Mouse (Mus musculus) limb, embryonic 13.5 days (tissue): Measurements from ENCODE around the gene Sfi1. TPM values are rescaled to one million over a fixed set of nuclear protein-coding genes. Genes with fewer than 3 reads are reported as not detected.
A peak's percentile ranks its signal among the peaks of the same experiment; 100 is the strongest.
"Not testable (repeated sequence)": the region's sequence is repeated elsewhere in the genome, so short reads cannot be mapped to it uniquely, and the experiment has no call there.

ENCODE experiments used
- ATAC-seq: fragments of 200-750 bp; cut with Nextera tagmentation; 2 replicates; pipeline ENCODE4 v1.8.0; 2017; ENCODE audit warnings: low read depth, moderate number of reproducible peaks, moderate TSS enrichment; ENCODE audit not compliant: low FRiP score
- H3K27ac ChIP-seq: fragments of 300-500 bp; sonication (generic); 2 replicates; pipeline ENCODE4 v1.5.1; 2015; ENCODE audit warnings: inconsistent platforms, mild to moderate bottlenecking, moderate library complexity
- H3K27me3 ChIP-seq: fragments of 300-500 bp; sonication (generic); 2 replicates; pipeline ENCODE4 v1.6.1; 2015; ENCODE audit warnings: mild to moderate bottlenecking, inconsistent platforms
- H3K36me3 ChIP-seq: fragments of 300-500 bp; sonication (generic); 2 replicates; pipeline ENCODE4 v1.6.1; 2015; ENCODE audit warnings: inconsistent platforms, mild to moderate bottlenecking, moderate library complexity
- H3K4me1 ChIP-seq: fragments of 300-500 bp; sonication (generic); 2 replicates; pipeline ENCODE4 v1.6.1; 2015; ENCODE audit warnings: inconsistent platforms
- H3K4me2 ChIP-seq: fragments of 300-500 bp; sonication (generic); replicated peaks from 2 replicates; pipeline ENCODE4 v1.6.1; 2015; ENCODE audit warnings: inconsistent platforms, mild to moderate bottlenecking, moderate library complexity
- H3K4me3 ChIP-seq: fragments of 300-500 bp; sonication (generic); 2 replicates; pipeline ENCODE4 v1.5.1; 2015; ENCODE audit warnings: moderate library complexity, mild to moderate bottlenecking, inconsistent platforms
- H3K9ac ChIP-seq: fragments of 300-500 bp; sonication (generic); 2 replicates; pipeline ENCODE4 v1.6.1; 2015; ENCODE audit warnings: mild to moderate bottlenecking, inconsistent platforms
- H3K9me3 ChIP-seq: fragments of 300-500 bp; sonication (generic); 2 replicates; pipeline ENCODE4 v1.6.1; 2016; ENCODE audit warnings: inconsistent platforms
- WGBS: fragments of 180-500 bp; shearing (Covaris S2); methylation state at CpG from one replicate; pipeline ENCODE4 v1.1.7; 2015; 5-methylcytosine and 5-hydroxymethylcytosine counted together
- polyA plus RNA-seq: library from polyadenylated mRNA; unstranded; fragments of >200 nt; fragmentation: Nextera tagmentation; extraction: Ambion mirVana; gene quantifications from 2 replicates; pipeline ENCODE4 v1.2.1, GENCODE M21; 2015

Sfi1 gene
- polyA plus RNA-seq, 1 experiment from 2014 or later: 16.8 TPM

- not testable (repeated sequence) for H3K9ac ChIP-seq, H3K27ac ChIP-seq, H3K4me3 ChIP-seq, H3K4me2 ChIP-seq, H3K27me3 ChIP-seq, H3K4me1 ChIP-seq
- Histone ChIP-seq H3K36me3 (peaks cover 16% of the 10 kb centered on the region), H3K9me3 (peaks cover 21% of the 10 kb centered on the region)
- ATAC-seq: peak; percentile 57
- WGBS: 81% methylated on average over 1 of the region's 1 CpGs
These were observed 39.4 kb downstream of the Sfi1 start for GRCm38 (mm10) chr11:3153666-3154397.

DNA sequence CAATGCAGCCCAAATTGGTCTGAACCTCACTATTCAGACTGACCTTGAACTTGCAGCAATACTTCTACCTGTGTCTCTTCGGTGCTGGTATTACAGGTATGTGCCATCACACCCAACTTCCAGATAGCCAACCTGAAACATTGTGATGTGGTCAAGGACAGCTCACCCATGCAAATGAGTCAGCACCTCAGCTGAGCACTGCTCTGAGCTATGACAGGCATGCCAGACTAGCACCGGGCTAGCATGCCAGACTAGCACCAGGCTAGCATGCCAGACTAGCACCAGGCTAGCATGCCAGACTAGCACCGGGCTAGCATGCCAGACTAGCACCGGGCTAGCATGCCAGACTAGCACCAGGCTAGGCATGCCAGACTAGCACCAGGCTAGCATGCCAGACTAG, 41.9 kb downstream of the Sfi1 start:
- not testable (repeated sequence) for H3K4me3 ChIP-seq, H3K27ac ChIP-seq, H3K9ac ChIP-seq, H3K4me1 ChIP-seq, H3K27me3 ChIP-seq, H3K4me2 ChIP-seq, ATAC-seq
- 92% methylated on average over 4 of the region's 4 CpGs for WGBS
- Histone ChIP-seq H3K36me3 (peaks cover 16% of the 10 kb centered on the region), H3K9me3 (peaks cover 18% of the 10 kb centered on the region)

DNA sequence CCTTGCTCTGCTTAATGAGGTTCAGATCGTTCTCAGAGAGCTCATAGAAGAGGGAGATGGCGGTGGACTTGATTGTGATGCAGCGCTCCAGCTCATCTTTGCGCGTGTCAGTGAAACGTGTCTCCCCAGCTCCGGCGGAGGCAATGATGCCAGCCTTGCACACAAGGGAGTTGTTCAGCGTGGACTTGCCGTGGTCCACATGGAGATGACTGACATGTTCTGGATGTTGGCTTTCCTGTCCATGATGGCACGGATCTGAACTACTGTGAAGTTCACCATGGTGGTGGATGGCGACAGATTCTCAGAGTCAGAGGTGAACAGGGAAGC, 42.6 kb downstream of the Sfi1 start:
- not testable (repeated sequence) for H3K4me2 ChIP-seq, H3K27me3 ChIP-seq, ATAC-seq, H3K4me3 ChIP-seq, H3K4me1 ChIP-seq, H3K9ac ChIP-seq, H3K27ac ChIP-seq
- Histone ChIP-seq H3K9me3 (peaks cover 18% of the 10 kb centered on the region), H3K36me3 (peaks cover 16% of the 10 kb centered on the region)
- WGBS: 96% methylated on average over 12 of the region's 12 CpGs

- 96% methylated on average over 24 of the region's 24 CpGs for WGBS
- H3K4me2 ChIP-seq, ATAC-seq, H3K4me3 ChIP-seq, H3K4me1 ChIP-seq, H3K27me3 ChIP-seq, H3K9ac ChIP-seq, H3K27ac ChIP-seq: not testable (repeated sequence)
- Histone ChIP-seq H3K9me3 (peaks cover 18% of the 10 kb centered on the region), H3K36me3 (peaks cover 16% of the 10 kb centered on the region)
These were observed 43.1 kb downstream of the Sfi1 start for GRCm38 (mm10) chr11:3150003-3150676.

GRCm38 (mm10) chr11:3149471-3149870, 43.8 kb downstream of the Sfi1 start:
- Histone ChIP-seq H3K9me3 (peaks cover 18% of the 10 kb centered on the region), H3K36me3 (peaks cover 16% of the 10 kb centered on the region)
- H3K4me2 ChIP-seq, H3K4me3 ChIP-seq, H3K4me1 ChIP-seq, H3K27ac ChIP-seq, ATAC-seq, H3K27me3 ChIP-seq, H3K9ac ChIP-seq: not testable (repeated sequence)
- 96% methylated on average over 4 of the region's 4 CpGs for WGBS

DNA sequence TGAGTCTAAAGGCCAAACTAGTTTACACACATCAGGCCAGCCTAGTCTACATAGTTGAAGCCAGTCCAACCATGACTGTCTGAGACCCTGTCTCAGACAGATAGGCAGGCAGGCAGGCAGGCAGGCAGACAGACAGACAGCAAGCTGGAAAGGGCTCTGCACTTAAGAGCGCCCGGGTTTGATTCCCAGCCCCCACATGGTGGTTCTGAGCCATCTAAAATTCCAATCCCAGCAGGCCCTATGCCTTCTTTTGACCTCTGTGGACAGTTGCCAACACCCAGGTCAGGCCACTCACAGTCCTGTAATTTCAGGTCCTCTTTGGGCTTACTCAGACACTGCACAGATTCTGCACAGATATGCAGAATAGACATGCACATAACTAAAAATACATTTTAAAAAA, 46.5 kb downstream of the Sfi1 start:
- H3K27me3 ChIP-seq, H3K27ac ChIP-seq, H3K9ac ChIP-seq, H3K4me3 ChIP-seq, ATAC-seq, H3K4me2 ChIP-seq, H3K4me1 ChIP-seq: not testable (repeated sequence)
- Histone ChIP-seq H3K36me3 (peaks cover 11% of the 10 kb centered on the region), H3K9me3 (peaks cover 15% of the 10 kb centered on the region)
- 90% methylated on average over 2 of the region's 2 CpGs for WGBS

DNA sequence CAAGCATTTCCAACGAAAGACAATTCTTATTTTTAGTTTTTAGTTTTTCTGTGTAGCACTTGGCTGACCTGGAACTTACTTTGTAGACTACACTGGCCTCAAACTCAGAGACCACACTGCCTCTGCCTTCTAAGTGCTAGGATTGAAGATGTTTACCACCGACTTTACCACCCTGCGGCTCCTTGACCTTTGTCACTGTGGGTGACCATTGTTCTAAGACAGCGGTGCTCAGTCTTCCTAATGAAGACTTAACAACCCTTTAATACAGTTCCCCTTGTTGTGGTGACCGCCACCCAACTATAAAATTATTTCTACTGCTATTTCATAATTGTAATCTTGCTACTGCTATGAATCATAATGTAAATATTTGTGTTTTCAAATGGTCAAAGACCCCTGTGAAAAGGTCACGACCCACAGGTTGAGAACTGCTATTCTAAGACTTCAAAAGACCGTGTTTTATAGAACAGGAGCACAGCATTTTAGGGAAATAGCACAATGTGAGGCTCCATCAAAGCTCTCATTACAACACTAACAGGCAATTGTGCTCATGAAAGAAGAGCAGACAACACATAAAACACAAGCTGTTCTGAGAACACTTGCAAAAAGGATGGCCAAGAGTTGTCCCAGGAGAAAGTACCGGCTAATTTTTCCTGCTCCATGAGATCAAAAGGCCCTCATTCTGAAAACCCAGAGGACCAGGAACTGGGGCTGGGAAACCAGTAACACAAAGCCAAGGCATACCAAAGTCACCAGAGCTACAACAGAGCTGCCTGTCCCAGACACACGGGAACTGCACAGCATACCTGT, 47.7 kb downstream of the Sfi1 start:
- 70% methylated on average over 9 of the region's 9 CpGs for WGBS
- H3K4me1 ChIP-seq, ATAC-seq: not testable (repeated sequence)

GRCm38 (mm10) chr11:3143984-3144383, 49.3 kb downstream of the Sfi1 start:
- H3K27ac ChIP-seq, ATAC-seq, H3K9me3 ChIP-seq, H3K36me3 ChIP-seq, H3K4me3 ChIP-seq, H3K4me1 ChIP-seq, H3K4me2 ChIP-seq, H3K9ac ChIP-seq, H3K27me3 ChIP-seq: not testable (repeated sequence)
- WGBS: 83% methylated on average over 3 of the region's 3 CpGs

More for the DNA sequence above, 47.7 kb downstream of the Sfi1 start:
- not testable (repeated sequence) for H3K36me3 ChIP-seq, H3K4me3 ChIP-seq, H3K27ac ChIP-seq, H3K27me3 ChIP-seq, H3K9ac ChIP-seq, H3K4me2 ChIP-seq
- H3K9me3 ChIP-seq: peaks cover 14% of the 10 kb centered on the region

GRCm38 (mm10) chr11:3142413-3142812, 50.9 kb downstream of the Sfi1 start:
- not testable (repeated sequence) for H3K4me2 ChIP-seq, H3K27me3 ChIP-seq, H3K27ac ChIP-seq, H3K4me3 ChIP-seq, H3K36me3 ChIP-seq, H3K9ac ChIP-seq, H3K4me1 ChIP-seq
- 86% methylated on average over 4 of the region's 5 CpGs for WGBS
- ATAC-seq: peak; percentile 62
- peaks cover 17% of the 10 kb centered on the region for H3K9me3 ChIP-seq

DNA sequence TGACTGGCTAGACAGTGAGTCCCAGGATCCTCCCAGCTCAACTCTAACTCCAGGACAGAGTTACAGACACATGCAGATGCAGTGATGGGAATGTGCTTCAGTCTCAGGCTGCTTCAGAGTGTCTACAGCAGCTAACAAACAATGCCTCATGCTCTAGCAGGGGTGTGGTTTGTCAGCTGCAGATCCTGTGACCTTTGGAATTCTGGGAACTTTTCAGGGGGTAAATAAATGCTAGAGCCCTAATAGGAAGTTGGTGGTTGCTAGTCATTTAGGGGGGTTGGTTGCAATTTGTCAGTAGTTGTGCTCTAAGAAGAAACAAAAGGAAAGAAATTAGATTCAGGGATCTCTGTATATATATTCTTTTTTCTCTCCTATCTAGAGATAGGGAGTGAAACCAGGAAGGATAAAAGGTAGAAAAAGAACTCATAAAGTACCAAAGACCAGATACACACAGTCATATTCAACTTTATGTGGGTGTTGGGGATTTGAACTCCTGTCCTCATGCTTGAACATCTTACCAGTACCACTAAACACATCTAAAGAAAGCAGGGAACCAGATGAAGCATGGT, 52.2 kb downstream of the Sfi1 start:
- ATAC-seq, H3K4me2 ChIP-seq, H3K27me3 ChIP-seq, H3K4me3 ChIP-seq, H3K4me1 ChIP-seq, H3K9ac ChIP-seq, H3K36me3 ChIP-seq, H3K27ac ChIP-seq: not testable (repeated sequence)
- H3K9me3 ChIP-seq: peaks cover 21% of the 10 kb centered on the region

GRCm38 (mm10) chr11:3138323-3138722, 54.9 kb downstream of the Sfi1 start:
- not testable (repeated sequence) for H3K4me1 ChIP-seq, H3K27me3 ChIP-seq, H3K9ac ChIP-seq, H3K36me3 ChIP-seq, H3K4me3 ChIP-seq, ATAC-seq, H3K27ac ChIP-seq, H3K4me2 ChIP-seq
- 85% methylated on average over 2 of the region's 2 CpGs for WGBS
- peaks cover 23% of the 10 kb centered on the region for H3K9me3 ChIP-seq

DNA sequence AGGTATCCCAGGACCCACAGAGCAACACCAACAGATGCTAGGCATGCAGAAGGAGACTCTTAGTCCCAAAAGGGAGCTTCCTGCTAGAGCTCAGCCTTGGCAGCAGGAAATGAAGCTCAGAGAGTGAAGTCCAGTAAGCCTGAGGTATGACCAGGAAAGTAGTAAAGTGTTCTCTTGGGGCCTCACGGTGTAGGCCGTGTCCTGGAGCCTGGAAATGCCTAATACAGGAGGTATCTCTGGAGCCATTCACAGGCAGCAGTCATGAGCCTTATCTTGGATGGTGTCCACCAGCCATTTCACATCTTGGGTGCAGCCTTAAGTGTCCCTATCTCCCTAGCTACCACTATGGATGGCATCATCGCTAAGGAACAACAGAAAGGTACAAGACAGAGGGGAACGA, 56.0 kb downstream of the Sfi1 start:
- ATAC-seq: peak; percentile 4; the same call in 1 of the 2 replicates
- H3K36me3 ChIP-seq, H3K4me2 ChIP-seq, H3K27me3 ChIP-seq, H3K4me1 ChIP-seq, H3K9ac ChIP-seq, H3K27ac ChIP-seq, H3K4me3 ChIP-seq: not testable (repeated sequence)
- WGBS: 90% methylated on average over 4 of the region's 4 CpGs
- peaks cover 23% of the 10 kb centered on the region for H3K9me3 ChIP-seq
